Mouse (Mus musculus) ES-E14 (cell line): ENCODE measurements at regions not wholly inside any gene's neighbourhood (a gene's known extent, or its start where the extent isn't known, plus 50 kb on each side); places are given as distances from the start of the nearest gene placed in this dataset.

Source experiments
- DNase-seq: peaks from one replicate; pipeline ENCODE4 v3.0.0-alpha.2; 2013; ENCODE audit warnings: low read depth, low spot score
- H3K27ac ChIP-seq: 2 replicates; pipeline ENCODE4 v1.5.1; 2012; ENCODE audit warnings: low read depth, mild to moderate bottlenecking, low read length, moderate library complexity, mixed read lengths; ENCODE audit not compliant: poor library complexity, insufficient read depth, severe bottlenecking
- H3K36me3 ChIP-seq: 2 replicates; pipeline ENCODE4 v1.6.1; 2012; ENCODE audit warnings: mild to moderate bottlenecking, low read length, moderate library complexity, mixed read lengths; ENCODE audit not compliant: control insufficient read depth, poor library complexity, insufficient read depth, severe bottlenecking
- H3K4me1 ChIP-seq, 2 experiments: fragments of 150-350 bp in 1 of 2; sonication (generic) in 1 of 2; 2 replicates each; pipeline ENCODE4 v1.6.1; 2012; ENCODE audit warnings: low read length in 2 of 2, mild to moderate bottlenecking in 1 of 2, mixed read lengths in 1 of 2; ENCODE audit not compliant: control insufficient read depth in 2 of 2, insufficient read depth in 2 of 2, poor library complexity in 1 of 2
- H3K4me3 ChIP-seq, 2 experiments: fragments of 150-350 bp in 1 of 2; sonication (generic) in 1 of 2; 2 replicates each; pipeline ENCODE4 v1.5.1; 2012; ENCODE audit warnings: low read length in 2 of 2, low read depth in 1 of 2, mild to moderate bottlenecking in 1 of 2, mixed read lengths in 1 of 2; ENCODE audit not compliant: insufficient read depth in 1 of 2, poor library complexity in 1 of 2, severe bottlenecking in 1 of 2
- H3K9ac ChIP-seq: 2 replicates; pipeline ENCODE4 v1.6.1; 2012; ENCODE audit warnings: low read depth, mild to moderate bottlenecking, low read length, mixed read lengths; ENCODE audit not compliant: poor library complexity, insufficient read depth, severe bottlenecking
- H3K9me3 ChIP-seq: fragments of 150-350 bp; sonication (generic); 2 replicates; pipeline ENCODE4 v1.6.1; 2012; ENCODE audit warnings: low read depth, mild to moderate bottlenecking, low read length; ENCODE audit not compliant: control insufficient read depth, insufficient read depth
- CHD2 ChIP-seq: IDR thresholded peaks from 2 replicates; pipeline ENCODE4 v1.6.1; 2014; ENCODE audit warnings: mild to moderate bottlenecking, low read depth, low read length, inconsistent platforms
- HCFC1 ChIP-seq: IDR thresholded peaks from 2 replicates; pipeline ENCODE4 v1.6.1; 2012; ENCODE audit warnings: low read length, inconsistent platforms, borderline replicate concordance; ENCODE audit not compliant: insufficient read depth
- MAFK ChIP-seq: IDR thresholded peaks from 2 replicates; pipeline ENCODE4 v1.6.1; 2014; ENCODE audit warnings: mild to moderate bottlenecking, low read depth, low read length, inconsistent platforms; ENCODE audit not compliant: insufficient read depth
- ZC3H11A ChIP-seq: IDR thresholded peaks from 2 replicates; pipeline ENCODE4 v1.6.1; 2012; ENCODE audit warnings: low read depth, mild to moderate bottlenecking, inconsistent platforms, low read length, borderline replicate concordance
- ZNF384 ChIP-seq: IDR thresholded peaks from 2 replicates; pipeline ENCODE4 v1.6.1; 2012; ENCODE audit warnings: low read depth, low read length, inconsistent platforms
- in situ Hi-C, 2 experiments: fragments of 600-800 bp; cut with MboI; formaldehyde crosslinking; loops; one replicate each; pipeline ENCODE4 v1.15.1; 2025; ENCODE audit warnings: low sequenced_read_pairs in 2 of 2, inconsistent platforms in 1 of 2; ENCODE audit not compliant: unreplicated experiment in 2 of 2

DNA sequence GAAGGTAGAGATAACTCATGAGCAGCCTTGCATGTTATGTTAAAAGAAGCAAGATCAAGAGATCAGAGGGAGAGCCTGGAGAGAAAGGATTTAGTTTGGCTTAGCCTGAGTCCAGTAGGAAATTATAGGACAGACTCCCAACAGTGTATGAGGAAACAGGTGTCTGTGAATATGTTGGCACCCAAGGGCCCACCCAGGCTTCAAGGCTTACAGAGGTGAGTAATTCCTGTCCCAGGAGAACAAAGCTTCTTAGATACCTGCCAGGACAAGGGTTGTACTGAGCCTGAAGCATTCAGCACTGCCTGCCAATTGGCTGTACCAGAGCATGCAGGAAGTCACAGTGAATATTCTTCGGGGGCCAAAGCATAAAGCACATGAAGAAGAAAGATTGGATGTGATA is 101.2 kb upstream of the Ddit4l start:
- no peaks in the 10 kb centered on the region for H3K36me3 ChIP-seq
- H3K4me1 ChIP-seq = no peaks in the 10 kb centered on the region
- H3K9ac ChIP-seq = no peak overlapping the region
- H3K9me3 ChIP-seq = no peaks in the 10 kb centered on the region
- H3K4me3 ChIP-seq = no peak overlapping the region
- TF ChIP-seq CHD2 = no peak
- TF ChIP-seq ZNF384 = no peak
- no peak for TF ChIP-seq HCFC1
- no peak for TF ChIP-seq ZC3H11A
- TF ChIP-seq MAFK = no peak
- no peak for DNase-seq
- H3K27ac ChIP-seq = no peak overlapping the region
- in situ Hi-C loops = no loop called here

DNA sequence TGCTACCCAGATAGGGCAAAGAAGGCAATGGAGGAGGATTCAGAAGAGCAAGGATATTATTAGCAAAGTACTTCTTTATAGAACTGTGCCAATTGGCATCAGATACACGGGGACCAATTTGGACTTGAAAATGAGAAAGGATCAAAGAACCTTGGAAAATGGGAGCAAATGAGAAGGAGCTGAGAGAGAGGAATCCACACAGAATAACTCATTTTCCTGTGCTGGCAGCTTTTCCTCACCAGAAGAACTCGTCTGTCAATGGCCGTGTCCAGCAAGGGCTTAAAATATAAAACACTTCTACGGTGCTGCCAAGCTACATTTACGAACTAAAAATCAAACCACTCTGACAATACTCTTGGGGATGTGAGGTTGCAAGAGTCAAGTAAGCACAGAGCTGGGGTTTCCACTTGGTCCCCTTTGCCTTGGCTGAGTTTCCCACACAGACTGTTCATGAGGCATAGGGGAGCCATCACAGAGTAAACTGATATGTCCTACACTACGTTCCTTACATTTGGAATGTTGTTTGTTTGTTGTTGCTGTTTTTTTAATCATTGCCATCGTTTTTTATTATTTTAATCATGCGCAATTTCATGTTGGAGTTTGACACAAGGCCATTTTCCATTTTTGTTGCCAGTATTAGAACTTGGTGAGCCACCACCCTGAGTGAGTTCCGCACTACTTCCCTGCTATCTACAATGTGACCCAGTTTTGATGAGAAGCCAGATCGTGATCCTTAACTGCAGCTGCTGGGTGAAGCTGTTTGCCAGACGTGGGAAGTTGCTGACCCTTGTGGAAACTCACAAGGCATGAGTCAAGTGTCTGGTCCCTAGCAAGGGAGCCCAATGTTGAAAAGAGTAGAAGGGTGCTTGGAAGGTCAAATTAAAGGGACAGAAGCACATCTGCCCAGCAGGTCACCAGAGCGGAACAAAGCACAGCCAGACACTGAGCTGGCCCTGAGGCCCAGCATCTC is 95.5 kb upstream of the Ddit4l start:
- H3K4me1 ChIP-seq = no peaks in the 10 kb centered on the region
- H3K27ac ChIP-seq = no peak overlapping the region
- H3K4me3 ChIP-seq = no peak overlapping the region
- H3K9ac ChIP-seq = no peak overlapping the region
- no peak for DNase-seq
- H3K36me3 ChIP-seq = no peaks in the 10 kb centered on the region
- in situ Hi-C loops = no loop called here
- H3K9me3 ChIP-seq = no peaks in the 10 kb centered on the region
- TF ChIP-seq ZC3H11A = no peak
- TF ChIP-seq ZNF384 = no peak
- TF ChIP-seq CHD2 = no peak
- TF ChIP-seq HCFC1 = no peak
- TF ChIP-seq MAFK = no peak

DNA sequence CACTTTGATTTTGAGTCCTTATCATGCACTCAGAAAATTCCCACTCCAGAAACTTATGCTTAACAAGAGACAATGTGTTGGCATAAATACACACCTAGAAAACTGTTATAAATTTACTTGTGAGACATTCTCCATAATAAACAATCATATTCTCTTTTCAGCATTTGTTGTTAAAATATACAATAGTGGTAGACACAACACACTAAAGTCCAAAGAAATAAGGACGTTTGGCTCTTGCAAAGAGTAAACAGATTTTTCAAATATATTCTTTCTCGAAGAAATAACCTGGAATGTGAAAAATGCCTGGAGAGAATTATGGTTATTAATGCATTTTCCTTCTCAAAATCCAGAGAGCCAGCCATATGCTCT is 91.8 kb upstream of the Ddit4l start:
- no peak for TF ChIP-seq CHD2
- TF ChIP-seq HCFC1 = no peak
- no peak for TF ChIP-seq ZNF384
- TF ChIP-seq ZC3H11A = no peak
- TF ChIP-seq MAFK = no peak
- no peak for DNase-seq

DNA sequence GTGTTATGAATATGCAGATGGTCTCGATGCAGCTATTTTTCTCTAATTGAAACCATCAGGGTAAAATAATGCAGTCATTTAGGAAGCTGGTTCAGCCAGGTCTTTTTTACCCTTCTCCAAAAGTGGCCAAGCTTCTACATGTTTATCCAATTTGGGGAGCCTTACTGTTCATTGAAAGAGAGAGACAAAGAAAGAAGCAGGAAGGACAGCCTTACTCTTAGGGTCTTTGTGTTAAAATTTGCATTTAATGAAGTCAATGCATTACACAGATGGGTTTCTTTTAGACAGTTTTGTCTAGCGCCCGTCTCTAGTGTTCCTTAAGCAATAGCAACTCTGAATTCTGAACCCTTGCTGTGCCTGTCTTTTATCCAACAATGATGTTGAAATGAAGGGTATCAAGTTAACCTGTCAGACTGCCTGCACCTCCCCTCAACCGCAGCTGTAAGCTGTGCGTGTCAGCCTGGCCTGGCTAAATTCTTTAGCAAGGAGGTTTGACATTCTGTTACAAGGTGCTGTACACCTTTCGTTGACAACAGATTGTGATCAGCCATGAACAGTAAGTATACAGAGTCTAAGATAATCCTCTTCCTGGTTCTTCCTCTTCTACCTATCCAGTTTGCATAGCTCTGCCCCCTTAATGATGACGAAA is 91.3 kb upstream of the Ddit4l start:
- Histone ChIP-seq H3K36me3 (no peaks in the 10 kb centered on the region), H3K9ac (no peak overlapping the region), H3K27ac (no peak overlapping the region), H3K4me1 (no peaks in the 10 kb centered on the region), H3K4me3 (no peak overlapping the region), H3K9me3 (no peaks in the 10 kb centered on the region)
- TF ChIP-seq ZNF384 (no peak), MAFK (no peak), HCFC1 (no peak), CHD2 (no peak), ZC3H11A (no peak)
- DNase-seq = no peak
- in situ Hi-C loops = no loop called here

More for the DNA sequence above, 91.8 kb upstream of the Ddit4l start:
- Histone ChIP-seq H3K36me3 (no peaks in the 10 kb centered on the region), H3K27ac (no peak overlapping the region), H3K4me1 (no peaks in the 10 kb centered on the region), H3K9ac (no peak overlapping the region), H3K9me3 (no peaks in the 10 kb centered on the region), H3K4me3 (no peak overlapping the region)
- in situ Hi-C loops = no loop called here
